Mouse (Mus musculus) layer of hippocampus, adult 18-20 months (tissue): ENCODE data around the gene Ucp2. TPM values are rescaled to one million over a fixed set of nuclear protein-coding genes. Genes with fewer than 3 reads are reported as not detected.
A peak's percentile ranks its signal among the peaks of the same experiment; 100 is the strongest.

ENCODE experiments used
- DNase-seq, 2 experiments: peaks; one replicate each; pipeline ENCODE4 v3.0.0; 2022; ENCODE audit warnings: low spot score in 2 of 2
- total RNA-seq, 2 experiments: library from RNA; stranded (reverse); gene quantifications; 2 replicates each; pipeline ENCODE4 v1.2.3; 2021

Ucp2 gene
- total RNA-seq, 2 experiments from 2014 or later = 60.5 to 73.3 TPM

GRCm38 (mm10) chr7:100501844-100502373 is 8.8 kb downstream of the Ucp2 start:
- no peak for DNase-seq

- no peak for DNase-seq
Observed at GRCm38 (mm10) chr7:100502374-100502922, 9.3 kb downstream of the Ucp2 start.

GRCm38 (mm10) chr7:100503076-100503475 is 9.9 kb downstream of the Ucp2 start:
- no peak for DNase-seq

- no peak for DNase-seq
Observed at GRCm38 (mm10) chr7:100504740-100505487, 11.8 kb downstream of the Ucp2 start.

GRCm38 (mm10) chr7:100506494-100506893 is 13.4 kb downstream of the Ucp2 start:
- no peak for DNase-seq

GRCm38 (mm10) chr7:100508670-100509069 is 15.5 kb downstream of the Ucp2 start:
- DNase-seq = no peak

GRCm38 (mm10) chr7:100511602-100512001 is 18.5 kb downstream of the Ucp2 start:
- no peak for DNase-seq

- peak in 1 of 2 experiments; percentile 44 for DNase-seq
Observed at GRCm38 (mm10) chr7:100514573-100514972, 21.4 kb downstream of the Ucp2 start, which contains the start of gene Dnajb13. Dnajb13 (minus strand) TSS chr7:100514960.

- no peak for DNase-seq
Observed at GRCm38 (mm10) chr7:100520204-100520603, 27.1 kb downstream of the Ucp2 start.

GRCm38 (mm10) chr7:100520663-100521285 is 27.6 kb downstream of the Ucp2 start:
- peak; percentile 73 to 83 for DNase-seq

GRCm38 (mm10) chr7:100522222-100522621 is 29.1 kb downstream of the Ucp2 start:
- no peak for DNase-seq

GRCm38 (mm10) chr7:100524669-100525068 is 31.5 kb downstream of the Ucp2 start:
- DNase-seq = no peak

- DNase-seq = no peak
Observed at GRCm38 (mm10) chr7:100530766-100531165, 37.6 kb downstream of the Ucp2 start.

- no peak for DNase-seq
Observed at GRCm38 (mm10) chr7:100533503-100533902, 40.4 kb downstream of the Ucp2 start.

- no peak for DNase-seq
Observed at GRCm38 (mm10) chr7:100534216-100534615, 41.1 kb downstream of the Ucp2 start.

GRCm38 (mm10) chr7:100535831-100536230 is 42.7 kb downstream of the Ucp2 start:
- no peak for DNase-seq

- peak; percentile 83 to 90 for DNase-seq
Observed at GRCm38 (mm10) chr7:100536804-100537518, 43.8 kb downstream of the Ucp2 start, which contains the start of gene Coa4. Coa4 (plus strand) TSS chr7:100537071.

- no peak for DNase-seq
Observed at GRCm38 (mm10) chr7:100537519-100537902, 44.4 kb downstream of the Ucp2 start.

GRCm38 (mm10) chr7:100539516-100539915 is 46.4 kb downstream of the Ucp2 start:
- no peak for DNase-seq

GRCm38 (mm10) chr7:100544437-100544836 is 51.3 kb downstream of the Ucp2 start:
- no peak for DNase-seq

- no peak for DNase-seq
Observed at GRCm38 (mm10) chr7:100547631-100548030, 54.5 kb downstream of the Ucp2 start.
